Mouse (Mus musculus): ENCODE results near the gene Atrnl1.

Gene Atrnl1

DNA sequence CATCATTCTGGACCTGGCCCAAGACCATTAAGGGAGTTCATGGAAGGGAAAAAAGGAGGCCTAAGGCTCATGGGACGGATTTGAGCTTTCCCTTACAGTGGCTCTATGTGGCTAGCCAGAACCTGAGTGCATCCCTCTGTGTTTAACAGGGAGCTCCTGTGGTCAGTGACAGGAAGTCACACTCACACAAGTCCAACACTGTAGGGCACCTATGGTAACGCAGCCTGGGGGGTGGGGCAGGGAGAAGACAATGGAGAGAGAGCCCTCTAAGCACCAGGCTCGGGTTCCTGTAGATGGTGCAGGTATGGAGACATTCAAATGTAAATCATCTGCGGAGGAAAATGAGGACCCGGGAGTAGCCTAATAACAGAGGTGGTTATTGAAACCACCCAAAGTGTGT lies 501.3 kb downstream of the Atrnl1 start:
- DNase-seq (ENCODE audit: low read depth, low spot score): no peak

DNA sequence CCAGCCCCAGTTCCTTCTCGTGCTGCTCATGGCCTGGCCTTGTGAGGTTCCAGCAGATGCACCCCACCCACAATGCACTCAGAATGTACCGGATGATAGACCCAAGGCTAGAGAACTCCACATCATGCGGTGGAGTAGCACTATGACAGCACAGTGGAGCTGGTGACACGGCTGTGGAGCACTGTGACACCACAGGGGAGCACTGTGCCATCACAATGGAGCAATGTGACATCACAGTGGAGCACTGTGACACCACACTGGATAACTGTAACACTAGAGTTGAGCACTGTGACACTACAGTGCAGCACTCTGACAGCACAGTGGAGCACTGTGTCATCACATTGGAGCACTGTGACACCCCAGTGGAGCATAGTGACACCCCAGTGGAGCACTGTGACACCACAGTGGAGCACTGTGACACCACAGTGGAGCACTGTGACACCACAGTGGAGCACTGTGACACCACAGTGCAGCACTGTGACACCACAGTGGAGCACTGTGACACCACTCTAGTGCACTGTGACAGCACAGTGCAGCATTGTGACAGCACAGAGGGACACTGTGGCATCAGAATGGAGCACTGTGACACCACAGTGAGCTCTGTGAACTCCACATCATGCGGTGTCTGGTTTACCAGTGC lies 502.4 kb downstream of the Atrnl1 start:
- no peak for DNase-seq (ENCODE audit: low read depth, low spot score)

DNA sequence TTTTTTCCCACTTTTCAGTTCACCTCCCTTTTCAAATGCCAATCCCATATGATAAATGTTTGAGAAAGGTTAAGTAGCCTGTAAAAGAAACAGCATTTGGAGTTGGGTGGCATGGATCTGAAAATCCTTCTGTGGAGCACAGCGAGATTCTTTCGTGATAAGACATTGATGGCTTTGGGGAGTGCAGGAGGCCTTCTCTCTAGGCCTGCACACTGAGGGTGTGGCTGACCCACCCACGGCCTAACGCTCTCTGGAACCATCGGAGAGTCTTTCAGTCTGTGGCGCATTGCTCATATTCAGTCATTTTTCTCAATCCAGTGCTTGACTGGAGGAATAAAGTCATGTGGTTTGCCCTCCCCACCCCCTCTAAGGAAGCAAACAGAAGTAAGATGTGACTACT lies 506.8 kb downstream of the Atrnl1 start:
- no peak for DNase-seq (ENCODE audit: low read depth, low spot score)

DNA sequence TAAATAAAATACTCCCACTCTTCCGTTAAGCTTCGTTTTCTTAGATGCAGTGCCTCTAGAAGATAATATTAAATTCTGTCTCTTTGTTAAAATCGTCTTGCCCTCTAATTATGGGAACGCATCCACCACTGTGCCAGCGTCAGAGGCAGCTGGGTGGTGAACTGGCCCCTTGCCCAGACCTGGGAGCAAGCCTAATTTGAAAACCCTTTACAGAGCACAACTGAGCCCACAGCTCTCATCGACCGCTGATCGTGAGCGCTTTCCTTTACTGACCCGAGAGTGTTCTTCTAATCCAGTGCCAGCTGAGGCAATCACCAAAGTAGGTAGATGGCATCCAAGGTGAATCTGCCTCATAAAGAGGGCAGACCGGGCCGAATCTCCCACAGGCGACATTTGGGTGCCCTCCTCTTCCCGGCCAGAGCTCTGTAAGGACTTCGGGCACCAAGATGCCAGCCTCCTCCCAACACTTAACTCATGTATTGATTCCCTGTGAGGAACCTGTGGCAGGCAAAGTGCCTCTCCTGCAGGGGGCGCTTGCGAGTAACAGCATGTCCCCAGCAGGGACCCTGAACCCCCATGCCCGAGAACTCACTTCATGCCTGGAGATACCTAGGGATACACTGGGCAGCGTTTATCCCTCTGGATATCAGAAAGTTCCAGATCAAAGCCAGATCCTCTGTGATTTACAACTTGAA lies 507.5 kb downstream of the Atrnl1 start:
- DNase-seq (ENCODE audit: low read depth, low spot score): peak; percentile 2

DNA sequence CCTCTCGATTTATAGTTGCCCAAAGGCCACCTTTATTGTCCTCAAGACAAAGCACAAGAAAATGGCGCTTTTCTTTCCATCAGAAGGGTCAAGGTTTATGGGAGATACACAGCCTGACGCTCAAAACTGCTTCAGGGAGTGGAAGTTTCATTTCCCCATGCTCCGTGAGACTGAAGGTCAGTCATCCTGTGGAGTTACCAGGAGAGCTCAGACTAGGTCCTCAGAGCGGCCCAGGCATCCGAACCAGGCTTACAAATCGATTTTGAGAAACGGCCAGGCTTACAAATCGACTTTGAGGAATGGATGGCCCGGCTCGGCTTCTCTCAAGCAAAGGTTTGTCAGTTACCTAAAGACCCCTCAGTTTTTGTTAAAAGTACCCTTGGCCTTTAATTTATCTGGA lies 508.0 kb downstream of the Atrnl1 start:
- DNase-seq (ENCODE audit: low read depth, low spot score): peak; percentile 4

DNA sequence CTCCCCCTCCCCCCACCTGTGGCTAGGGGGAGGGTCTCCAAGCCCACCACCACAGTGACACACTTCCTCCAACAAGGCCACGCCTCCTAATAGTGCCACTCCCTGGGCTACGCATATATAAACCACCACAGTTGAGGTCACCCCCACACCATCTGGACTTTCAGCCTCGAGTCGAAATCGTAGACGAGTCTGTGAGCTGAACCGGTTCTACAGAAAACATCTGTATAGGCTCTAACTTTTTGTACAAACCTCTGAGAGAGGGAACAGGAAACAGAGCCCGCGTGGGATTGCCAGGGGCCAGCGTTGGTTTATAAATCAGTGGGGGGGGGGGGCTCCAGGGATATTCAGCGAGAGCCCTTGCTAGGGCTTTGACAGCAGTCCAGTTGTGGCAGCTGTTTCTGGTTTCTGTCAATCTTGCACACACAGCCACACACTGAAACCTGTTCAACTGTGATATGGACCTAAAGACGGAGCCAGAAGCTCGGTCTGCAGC lies 508.9 kb downstream of the Atrnl1 start:
- DNase-seq (ENCODE audit: low read depth, low spot score): no peak

DNA sequence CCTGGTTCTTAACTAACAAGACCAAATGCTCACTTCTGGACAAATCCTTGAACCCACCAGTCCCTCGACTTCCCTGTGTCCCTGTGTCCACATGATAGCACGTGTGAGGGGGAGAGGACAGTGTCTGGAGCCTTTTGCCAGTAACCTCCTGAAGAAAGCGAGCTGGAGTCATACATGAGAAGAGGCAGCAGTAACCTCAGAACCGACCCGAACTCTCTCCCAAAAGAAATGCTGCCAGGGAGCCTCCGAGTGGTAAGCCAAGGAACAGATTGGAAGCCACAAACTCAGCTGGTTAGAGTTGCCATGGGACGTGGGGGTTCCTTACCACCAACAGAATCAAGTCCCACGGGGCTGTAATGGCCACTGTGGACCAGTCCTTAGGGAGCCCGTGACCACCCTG lies 509.8 kb downstream of the Atrnl1 start:
- no peak for DNase-seq (ENCODE audit: low read depth, low spot score)

DNA sequence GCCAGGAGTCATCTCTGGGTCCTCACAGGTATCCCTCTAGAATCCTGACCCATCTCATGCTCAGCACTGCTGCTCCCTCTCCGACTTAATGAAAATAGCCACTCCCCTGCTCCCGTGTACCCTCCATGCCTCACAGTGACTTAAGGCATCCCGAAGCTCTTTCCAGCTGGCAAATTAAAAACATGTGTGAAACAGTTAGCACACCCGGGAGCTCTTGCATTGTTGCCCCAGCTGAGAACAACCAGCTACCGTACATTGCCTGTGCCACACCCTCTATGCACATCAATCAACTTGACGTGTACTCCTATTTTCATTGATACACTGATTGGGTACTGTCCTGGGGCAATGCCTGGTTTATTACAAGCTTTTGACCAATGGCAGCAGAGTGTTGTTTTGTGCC lies 510.8 kb downstream of the Atrnl1 start:
- DNase-seq (ENCODE audit: low read depth, low spot score): no peak

DNA sequence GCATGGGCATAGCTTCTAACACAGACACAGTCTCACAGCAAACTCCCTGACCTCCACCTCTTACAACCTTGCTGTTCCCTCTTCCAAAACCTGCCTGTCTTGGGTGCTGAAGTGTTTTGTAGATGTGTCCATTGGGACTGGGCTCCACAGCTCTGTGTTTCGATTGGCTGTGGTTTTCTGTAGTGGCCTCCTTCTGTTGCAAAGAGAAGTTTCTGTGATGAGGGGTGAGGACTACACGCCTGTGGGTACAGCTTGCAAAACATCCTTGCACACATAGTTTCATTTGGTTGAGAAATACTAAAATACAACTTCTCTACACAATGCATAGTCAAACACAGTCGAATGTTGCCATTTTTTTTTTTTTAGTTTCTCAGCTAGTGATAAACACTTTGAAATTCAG lies 512.8 kb downstream of the Atrnl1 start:
- no peak for DNase-seq (ENCODE audit: low read depth, low spot score)

DNA sequence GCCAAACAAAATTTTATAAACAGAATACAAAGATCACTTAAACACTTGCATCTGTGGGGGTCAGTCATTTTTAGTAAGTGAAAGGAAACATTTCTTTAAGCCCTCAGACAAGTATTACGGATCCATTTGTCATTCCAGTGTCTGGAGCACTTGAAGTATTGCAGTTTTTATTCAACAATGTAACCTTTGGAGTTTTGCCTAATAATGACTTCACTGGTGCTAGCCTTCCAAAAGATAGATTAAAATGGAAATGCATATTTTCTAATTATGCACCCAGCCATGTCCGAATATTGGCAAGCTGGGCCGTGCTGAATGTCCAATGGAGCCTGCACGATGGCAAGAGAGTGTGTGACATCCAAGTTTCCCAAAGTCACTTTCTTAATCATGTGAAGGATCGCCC lies 513.7 kb downstream of the Atrnl1 start:
- no peak for DNase-seq (ENCODE audit: low read depth, low spot score)

DNA sequence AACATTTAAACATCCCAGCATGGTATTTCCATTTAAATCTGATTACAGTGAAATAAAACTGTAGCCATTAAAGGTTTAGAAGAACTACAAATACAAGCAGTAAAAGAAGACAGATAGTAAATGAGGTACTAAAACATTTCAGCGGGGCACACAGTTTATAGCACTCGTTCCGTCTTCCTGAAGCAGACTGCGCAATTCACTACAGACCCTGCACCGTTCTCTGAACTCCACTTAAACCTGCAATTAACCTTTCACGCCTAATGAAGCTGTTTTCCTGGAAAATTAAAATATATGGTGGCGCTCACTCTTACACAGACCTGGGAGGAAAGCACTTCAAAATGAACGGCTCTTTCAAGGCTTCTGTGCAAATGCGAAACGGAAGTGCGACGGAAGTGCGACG lies 514.2 kb downstream of the Atrnl1 start:
- no peak for DNase-seq (ENCODE audit: low read depth, low spot score)

DNA sequence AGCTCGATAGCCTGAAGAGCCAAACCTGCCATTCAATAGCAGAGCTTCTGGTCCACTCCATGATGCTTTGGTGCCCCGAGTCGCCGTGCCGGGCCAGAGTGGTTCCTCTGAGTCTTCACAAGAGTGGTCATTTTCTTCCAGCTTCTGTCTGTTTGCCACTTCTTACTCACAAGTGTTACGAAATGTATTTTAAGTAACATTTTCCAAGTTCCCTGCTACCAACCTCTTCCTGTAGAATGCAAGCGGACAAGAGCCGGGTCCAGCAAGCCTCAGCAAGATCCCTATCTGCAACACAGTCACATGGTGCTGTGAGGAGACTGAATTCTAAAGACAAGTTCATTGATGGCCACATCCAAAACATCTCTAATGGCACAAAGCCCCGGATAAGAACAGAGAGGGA lies 521.1 kb downstream of the Atrnl1 start:
- no peak for DNase-seq (ENCODE audit: low read depth, low spot score)

DNA sequence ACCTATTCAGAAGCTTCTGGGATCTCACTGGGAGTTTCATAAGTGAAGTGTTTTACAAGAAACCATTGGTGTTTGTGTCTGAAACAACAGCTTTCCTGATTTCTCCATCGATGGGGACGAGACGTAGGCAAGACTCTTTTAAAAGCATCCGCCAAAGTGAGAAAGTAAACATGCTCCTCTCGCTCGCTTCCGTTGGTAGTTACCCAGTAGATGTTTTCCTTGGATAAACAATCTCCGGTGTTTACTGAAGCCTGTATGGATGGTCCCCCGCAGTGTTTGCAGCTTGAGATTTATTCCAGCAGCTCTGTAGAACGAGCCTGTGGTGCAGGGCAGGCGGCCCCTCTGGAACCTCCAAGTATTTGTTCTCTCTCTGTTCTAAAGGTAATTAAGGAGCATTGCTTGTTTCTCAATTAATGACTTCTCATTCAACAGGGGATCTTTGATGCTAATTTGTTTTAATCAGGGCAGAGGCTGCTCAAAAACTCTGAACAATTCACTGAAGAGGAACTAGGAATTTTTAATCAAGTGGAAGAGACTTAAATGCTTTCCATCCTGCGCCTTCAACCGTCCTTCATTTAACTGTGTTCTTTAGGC lies 529.5 kb downstream of the Atrnl1 start:
- DNase-seq (ENCODE audit: low read depth, low spot score): no peak

DNA sequence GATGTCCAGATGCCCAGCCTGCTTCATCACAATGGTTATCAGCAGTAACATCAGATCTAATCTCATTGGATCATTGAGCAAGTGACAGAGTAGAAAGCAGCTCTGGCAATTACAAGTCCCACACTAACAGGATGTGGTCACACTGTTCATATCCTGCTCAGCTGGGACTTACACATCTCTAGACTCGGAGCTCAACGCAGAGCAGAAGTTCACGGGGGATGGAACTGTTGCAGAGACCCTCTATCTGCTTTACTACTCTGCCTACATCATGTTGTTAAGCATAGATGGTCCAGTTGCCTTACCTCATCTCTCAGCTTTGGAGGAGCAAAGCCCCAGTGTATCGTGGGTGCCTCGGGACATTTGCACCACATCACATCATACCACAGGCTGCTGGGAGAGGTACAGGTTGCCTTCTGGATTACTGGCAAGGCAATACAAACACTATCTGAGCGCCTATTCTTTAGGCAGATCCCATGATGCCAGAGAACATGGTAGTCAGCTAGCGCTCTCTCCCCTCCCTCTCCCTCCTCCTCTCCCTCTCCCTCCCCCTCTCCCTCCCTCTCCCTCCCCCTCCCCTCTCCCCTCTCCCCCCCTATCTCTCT lies 533.1 kb downstream of the Atrnl1 start:
- no peak for DNase-seq (ENCODE audit: low read depth, low spot score)

DNA sequence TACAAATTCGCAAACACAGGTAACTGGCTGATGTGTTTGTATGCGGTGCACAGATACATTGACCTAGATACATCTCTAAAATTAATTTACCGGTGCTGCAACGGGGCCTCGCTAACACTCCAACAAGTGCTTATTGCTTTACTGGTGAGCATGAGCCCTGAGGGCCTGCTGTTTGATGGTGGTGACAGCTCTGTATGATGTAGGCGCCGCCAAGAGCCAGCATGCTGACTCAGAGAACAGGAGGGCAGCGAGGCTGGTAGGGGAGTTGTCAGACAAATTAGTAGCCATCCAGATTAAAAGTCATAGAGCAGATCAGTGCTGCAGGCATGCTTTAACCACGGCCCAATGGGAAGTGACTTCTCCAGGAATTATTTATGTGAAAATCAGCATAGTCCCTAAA lies 534.7 kb downstream of the Atrnl1 start:
- DNase-seq (ENCODE audit: low read depth, low spot score): no peak

DNA sequence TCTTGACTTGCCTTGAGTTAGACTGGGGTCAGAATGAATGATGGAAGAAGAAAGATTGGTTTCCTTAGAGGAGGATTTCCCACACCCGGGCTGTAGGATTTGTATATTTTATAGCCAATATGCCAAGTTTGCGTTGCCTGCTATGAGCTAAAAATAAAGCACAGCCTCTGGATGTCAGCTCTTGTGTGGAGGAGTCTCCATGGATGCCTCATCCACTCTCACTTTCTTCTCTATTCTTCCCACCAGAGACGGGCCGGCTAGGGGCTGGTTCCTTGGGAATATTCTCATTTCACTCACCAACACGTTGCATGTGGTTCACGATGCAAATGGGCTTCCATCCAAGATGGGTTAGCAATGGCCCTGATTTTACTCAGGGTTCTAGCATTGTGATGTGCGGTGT lies 540.4 kb downstream of the Atrnl1 start:
- DNase-seq (ENCODE audit: low read depth, low spot score): no peak

DNA sequence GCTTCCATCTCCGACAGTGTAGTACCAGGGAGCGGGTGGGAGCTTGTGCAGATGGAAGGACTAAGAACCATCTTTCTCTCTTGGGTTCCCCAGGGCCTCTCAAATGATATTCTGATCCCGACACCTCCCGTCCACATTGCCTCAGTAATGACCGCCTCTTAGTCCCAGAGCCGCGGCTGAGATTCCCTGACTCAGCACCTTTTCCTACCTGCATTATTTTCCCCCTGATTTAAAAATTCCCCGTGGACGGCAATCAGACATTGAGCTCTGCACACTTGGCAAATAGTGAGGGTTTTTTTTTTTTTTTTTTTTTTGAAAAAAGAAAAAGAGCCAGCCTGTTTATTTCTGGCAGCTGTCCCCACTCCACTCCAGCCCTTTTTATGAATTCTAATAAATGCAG lies 550.7 kb downstream of the Atrnl1 start:
- no peak for DNase-seq (ENCODE audit: low read depth, low spot score)

DNA sequence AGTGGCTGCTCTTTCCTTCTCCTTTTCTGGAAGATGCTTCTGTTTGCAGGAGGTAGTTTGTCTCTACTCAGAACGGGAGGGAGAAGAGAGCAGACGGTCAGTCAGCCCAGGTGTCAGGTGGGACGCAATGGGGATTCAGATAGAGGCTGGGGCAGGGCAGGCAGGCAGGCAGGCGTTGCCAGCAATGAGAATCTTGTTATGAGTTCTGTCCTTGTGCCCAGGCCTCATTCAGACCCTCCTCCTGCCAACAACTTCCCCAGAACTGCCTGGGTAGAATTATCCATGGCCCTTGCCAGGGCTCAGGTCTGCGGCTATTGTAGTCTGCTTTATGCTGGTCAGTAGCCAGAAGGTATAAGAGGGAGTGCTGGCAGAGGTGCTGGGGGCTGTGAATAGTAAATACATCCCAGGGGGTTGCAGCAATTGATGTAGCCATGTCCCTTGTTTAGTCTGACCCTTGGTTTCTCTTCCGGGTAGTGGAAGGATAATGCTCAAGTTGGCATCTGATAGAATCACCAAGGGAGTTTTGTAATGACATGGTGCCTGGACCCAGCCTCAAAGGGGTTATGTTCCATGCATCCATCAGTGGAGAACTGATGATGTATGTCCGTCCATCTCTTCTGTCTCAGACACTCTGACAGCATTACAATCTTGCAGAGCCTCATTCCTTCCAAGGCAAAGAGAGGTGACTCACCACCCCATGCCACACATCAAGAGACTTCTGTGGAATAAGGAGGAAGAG lies 554.2 kb downstream of the Atrnl1 start:
- no peak for DNase-seq (ENCODE audit: low read depth, low spot score)

DNA sequence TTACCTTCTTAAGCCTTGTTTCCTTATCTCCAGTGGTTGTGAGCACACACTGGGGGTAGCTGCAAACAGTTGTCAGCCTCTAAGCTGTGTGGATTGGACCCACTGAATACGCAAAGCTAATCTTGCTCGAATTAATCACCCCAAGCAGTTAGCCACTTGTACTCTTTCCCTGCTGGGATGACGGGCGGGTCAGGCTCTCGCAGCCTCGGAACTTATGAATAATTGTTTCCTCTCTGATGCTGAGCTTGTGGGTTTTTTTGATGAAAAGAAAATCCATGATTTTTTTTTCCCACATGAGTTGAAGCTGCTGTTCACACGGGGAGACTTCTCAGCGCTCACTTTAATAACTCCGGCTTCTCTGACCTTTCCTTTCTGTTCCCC lies 554.8 kb downstream of the Atrnl1 start:
- DNase-seq (ENCODE audit: low read depth, low spot score): no peak

DNA sequence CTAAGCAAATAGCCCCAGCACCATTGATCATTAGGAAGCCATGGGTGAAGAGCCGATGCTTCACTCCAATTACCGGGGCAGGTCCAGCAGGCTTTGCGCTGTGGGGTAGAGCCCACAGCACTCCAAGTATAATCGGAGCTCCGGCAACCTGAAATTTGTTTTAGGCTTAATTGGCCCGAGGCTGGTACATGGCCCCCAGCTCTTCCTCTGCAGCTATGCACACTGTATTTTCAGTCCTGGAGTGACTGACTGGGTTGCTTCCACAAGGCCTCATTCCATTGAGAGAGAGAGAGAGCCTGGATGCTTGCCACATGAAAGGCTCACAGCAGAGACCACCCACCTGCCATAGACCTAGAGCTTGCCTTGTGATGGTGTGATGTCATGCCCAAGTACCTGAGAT lies 555.3 kb downstream of the Atrnl1 start:
- no peak for DNase-seq (ENCODE audit: low read depth, low spot score)

DNA sequence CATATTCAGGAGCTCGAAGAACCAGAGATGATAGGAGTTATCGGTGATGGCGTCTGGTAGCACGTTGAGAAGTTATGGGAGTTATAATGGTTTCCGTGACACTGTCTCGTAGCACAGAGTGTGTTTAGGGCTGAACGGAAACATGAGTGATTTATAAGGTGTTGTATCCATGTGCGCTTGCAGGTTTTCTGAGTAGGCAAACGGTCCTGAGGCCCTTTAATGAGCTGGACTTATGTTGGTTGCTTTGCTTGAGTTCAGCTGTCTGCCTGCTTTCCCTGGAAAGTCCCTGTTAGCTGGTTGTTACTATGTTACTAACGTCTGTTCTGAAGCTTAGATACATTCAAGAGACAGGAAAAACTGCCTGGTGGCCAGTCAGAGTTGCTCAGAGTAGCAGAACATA lies 567.6 kb downstream of the Atrnl1 start:
- no peak for DNase-seq (ENCODE audit: low read depth, low spot score)

DNA sequence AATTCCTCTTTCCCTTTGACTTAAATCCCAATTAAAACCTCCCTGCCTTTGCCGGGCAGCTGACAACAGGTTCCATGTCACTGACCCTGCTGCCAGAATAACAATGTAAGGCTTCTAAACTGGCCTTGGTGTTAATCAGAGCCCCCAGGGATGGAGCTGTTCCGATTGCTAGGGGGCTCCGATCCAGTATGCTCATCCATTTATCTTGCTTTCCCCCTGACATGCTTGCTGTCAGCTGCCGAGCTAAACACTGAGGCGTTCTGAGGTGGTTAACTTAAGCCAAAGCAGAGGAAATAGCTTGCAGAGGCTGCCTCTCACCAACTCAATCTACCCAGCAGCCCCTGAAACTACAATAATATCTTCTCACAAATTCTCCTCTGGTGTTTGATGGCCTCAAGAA lies 569.9 kb downstream of the Atrnl1 start:
- no peak for DNase-seq (ENCODE audit: low read depth, low spot score)
